Mouse (Mus musculus): Measurements from ENCODE around the gene Bank1. TPM values are rescaled to one million over a fixed set of nuclear protein-coding genes. Genes with fewer than 3 reads are reported as not detected.
A peak's percentile ranks its signal among the peaks of the same experiment; 100 is the strongest.

Bank1 gene
- polyA plus RNA-seq, 1 experiment from 2014 or later: 1.0 TPM

DNA sequence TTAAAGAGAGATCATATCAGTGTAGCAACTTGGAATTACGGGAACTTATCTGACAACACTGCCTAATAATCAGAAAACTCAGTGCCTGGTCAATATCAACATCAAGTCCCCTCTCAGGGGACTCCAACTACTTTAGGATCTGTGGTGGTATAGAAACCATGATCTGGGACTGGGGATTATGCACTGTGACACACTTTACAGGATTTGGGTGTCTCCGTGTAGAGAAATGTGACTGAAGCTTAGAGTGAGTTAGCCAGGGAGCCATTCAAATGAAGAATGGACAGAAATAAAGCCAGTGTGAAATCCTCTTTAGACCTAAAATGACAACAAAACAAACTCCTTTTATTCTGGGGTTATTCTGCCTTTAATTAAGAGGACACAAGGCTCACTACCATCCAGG, 167.8 kb downstream of the Bank1 start:
- no peaks in the 10 kb centered on the region for H3K36me3 ChIP-seq
- H3K4me2 ChIP-seq (replicated peaks): no peak overlapping the region
- H3K9ac ChIP-seq: no peak overlapping the region
- H3K4me3 ChIP-seq: no peak overlapping the region
- ATAC-seq (ENCODE audit: low FRiP score, low read depth): no peak
- 77% methylated on average over 2 of the region's 2 CpGs for WGBS
- no peaks in the 10 kb centered on the region for H3K9me3 ChIP-seq
- no peak overlapping the region for H3K27ac ChIP-seq
- no peaks in the 10 kb centered on the region for H3K27me3 ChIP-seq (replicated peaks)
- H3K4me1 ChIP-seq: no peaks in the 10 kb centered on the region

DNA sequence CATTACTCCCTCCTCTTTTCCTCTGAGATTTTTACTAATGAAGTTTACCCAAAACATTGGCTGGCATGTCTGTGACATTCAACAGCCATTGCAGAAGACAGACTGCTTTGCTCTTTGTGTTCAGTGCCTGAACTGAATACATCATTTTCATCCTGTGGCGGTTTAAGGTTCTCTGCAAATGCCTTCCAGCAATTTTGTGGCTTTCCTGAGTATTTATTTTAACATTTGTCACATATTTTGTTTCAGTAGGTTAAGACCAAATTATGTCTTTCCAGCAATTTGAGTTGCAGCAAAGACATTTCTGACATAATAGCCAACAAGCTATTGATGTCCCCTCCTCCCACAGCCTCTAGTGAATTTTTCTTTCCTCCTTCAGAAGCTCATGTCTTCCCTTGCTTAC, 170.3 kb downstream of the Bank1 start:
- H3K9me3 ChIP-seq: no peaks in the 10 kb centered on the region
- H3K27ac ChIP-seq: no peak overlapping the region
- no peak for ATAC-seq (ENCODE audit: low FRiP score, low read depth)
- no peak overlapping the region for H3K4me3 ChIP-seq
- no peaks in the 10 kb centered on the region for H3K27me3 ChIP-seq (replicated peaks)
- H3K9ac ChIP-seq: no peak overlapping the region
- WGBS: 72% methylated on average over 1 of the region's 1 CpGs
- no peaks in the 10 kb centered on the region for H3K36me3 ChIP-seq
- no peak overlapping the region for H3K4me2 ChIP-seq (replicated peaks)
- H3K4me1 ChIP-seq: no peaks in the 10 kb centered on the region

GRCm38 (mm10) chr3:136150886-136151285, 175.0 kb downstream of the Bank1 start:
- no peaks in the 10 kb centered on the region for H3K4me1 ChIP-seq
- H3K9me3 ChIP-seq: no peaks in the 10 kb centered on the region
- no peak for ATAC-seq (ENCODE audit: low FRiP score, low read depth)
- no peaks in the 10 kb centered on the region for H3K36me3 ChIP-seq
- WGBS: 88% methylated on average over 3 of the region's 3 CpGs
- no peak overlapping the region for H3K4me3 ChIP-seq
- H3K9ac ChIP-seq: no peak overlapping the region
- no peak overlapping the region for H3K4me2 ChIP-seq (replicated peaks)
- H3K27ac ChIP-seq: no peak overlapping the region
- no peaks in the 10 kb centered on the region for H3K27me3 ChIP-seq (replicated peaks)

DNA sequence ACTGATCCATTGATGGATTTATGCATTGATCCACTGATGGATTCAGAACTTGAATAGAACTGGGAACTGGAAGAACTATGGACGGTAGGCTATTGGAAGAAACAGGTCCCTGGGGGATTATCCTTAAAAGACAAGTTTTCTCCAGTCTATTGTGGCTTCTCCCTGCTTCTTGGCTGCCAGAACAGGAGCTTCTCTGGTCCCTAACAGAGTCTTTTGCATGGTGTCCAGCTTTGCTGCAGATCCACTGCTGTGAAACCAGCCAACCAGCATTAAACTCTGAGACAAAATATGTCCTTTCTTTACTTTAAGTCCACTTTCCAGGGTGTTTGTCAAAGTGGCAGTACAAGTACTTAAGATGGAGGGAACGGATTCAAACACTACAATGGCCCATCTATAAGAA, 178.7 kb downstream of the Bank1 start:
- Histone ChIP-seq H3K9me3 (no peaks in the 10 kb centered on the region), H3K4me3 (no peak overlapping the region), H3K4me2 (replicated peaks) (no peak overlapping the region), H3K9ac (no peak overlapping the region), H3K36me3 (no peaks in the 10 kb centered on the region), H3K27me3 (replicated peaks) (no peaks in the 10 kb centered on the region), H3K27ac (no peak overlapping the region), H3K4me1 (no peaks in the 10 kb centered on the region)
- ATAC-seq (ENCODE audit: low FRiP score, low read depth): no peak
- 86% methylated on average over 2 of the region's 2 CpGs for WGBS

GRCm38 (mm10) chr3:136132013-136132412, 193.9 kb downstream of the Bank1 start:
- Histone ChIP-seq H3K36me3 (no peaks in the 10 kb centered on the region), H3K27me3 (replicated peaks) (no peaks in the 10 kb centered on the region), H3K27ac (no peak overlapping the region), H3K9me3 (no peaks in the 10 kb centered on the region), H3K4me2 (replicated peaks) (no peak overlapping the region), H3K9ac (no peak overlapping the region), H3K4me1 (no peaks in the 10 kb centered on the region), H3K4me3 (no peak overlapping the region)
- WGBS: 61% methylated on average over 3 of the region's 3 CpGs
- ATAC-seq (ENCODE audit: low FRiP score, low read depth): no peak

GRCm38 (mm10) chr3:136115478-136116215, 210.2 kb downstream of the Bank1 start:
- Histone ChIP-seq H3K4me3 (no peak overlapping the region), H3K27me3 (replicated peaks) (no peaks in the 10 kb centered on the region), H3K9ac (no peak overlapping the region), H3K4me2 (replicated peaks) (no peak overlapping the region), H3K36me3 (no peaks in the 10 kb centered on the region), H3K27ac (no peak overlapping the region), H3K9me3 (0 out of 2 replicates have a peak, but pooled peaks cover 4% of the 10 kb centered on the region), H3K4me1 (no peaks in the 10 kb centered on the region)
- peak; percentile 61; the same call in 1 of the 2 replicates for ATAC-seq (ENCODE audit: low FRiP score, low read depth)
- WGBS: 34% methylated on average over 5 of the region's 5 CpGs

- Histone ChIP-seq H3K4me1 (no peaks in the 10 kb centered on the region), H3K36me3 (no peaks in the 10 kb centered on the region), H3K4me2 (replicated peaks) (no peak overlapping the region), H3K9ac (no peak overlapping the region), H3K9me3 (no peaks in the 10 kb centered on the region), H3K4me3 (no peak overlapping the region), H3K27ac (no peak overlapping the region), H3K27me3 (replicated peaks) (no peaks in the 10 kb centered on the region)
- WGBS: 95% methylated on average over 6 of the region's 6 CpGs
- no peak for ATAC-seq (ENCODE audit: low FRiP score, low read depth)
These were observed 216.3 kb downstream of the Bank1 start for GRCm38 (mm10) chr3:136109411-136110139.

GRCm38 (mm10) chr3:136106452-136106851, 219.4 kb downstream of the Bank1 start:
- Histone ChIP-seq H3K4me1 (no peaks in the 10 kb centered on the region), H3K36me3 (no peaks in the 10 kb centered on the region), H3K9ac (no peak overlapping the region), H3K4me2 (replicated peaks) (no peak overlapping the region), H3K27ac (no peak overlapping the region), H3K4me3 (no peak overlapping the region), H3K27me3 (replicated peaks) (no peaks in the 10 kb centered on the region), H3K9me3 (no peaks in the 10 kb centered on the region)
- 58% methylated on average over 1 of the region's 1 CpGs for WGBS
- no peak for ATAC-seq (ENCODE audit: low FRiP score, low read depth)

- no peak overlapping the region for H3K4me3 ChIP-seq
- no peak for ATAC-seq (ENCODE audit: low FRiP score, low read depth)
- H3K4me2 ChIP-seq (replicated peaks): no peak overlapping the region
- WGBS: 90% methylated on average over 2 of the region's 2 CpGs
- no peak overlapping the region for H3K27ac ChIP-seq
- H3K9me3 ChIP-seq: no peaks in the 10 kb centered on the region
- H3K9ac ChIP-seq: no peak overlapping the region
- no peaks in the 10 kb centered on the region for H3K36me3 ChIP-seq
- H3K4me1 ChIP-seq: no peaks in the 10 kb centered on the region
- H3K27me3 ChIP-seq (replicated peaks): no peaks in the 10 kb centered on the region
These were observed 222.5 kb downstream of the Bank1 start for GRCm38 (mm10) chr3:136103339-136103738.

- no peak overlapping the region for H3K4me3 ChIP-seq
- no peaks in the 10 kb centered on the region for H3K4me1 ChIP-seq
- no peak for ATAC-seq (ENCODE audit: low FRiP score, low read depth)
- 89% methylated on average over 5 of the region's 5 CpGs for WGBS
- no peaks in the 10 kb centered on the region for H3K27me3 ChIP-seq (replicated peaks)
- H3K9me3 ChIP-seq: no peaks in the 10 kb centered on the region
- no peaks in the 10 kb centered on the region for H3K36me3 ChIP-seq
- H3K4me2 ChIP-seq (replicated peaks): no peak overlapping the region
- H3K27ac ChIP-seq: no peak overlapping the region
- H3K9ac ChIP-seq: no peak overlapping the region
These were observed 224.8 kb downstream of the Bank1 start for GRCm38 (mm10) chr3:136100973-136101500.

GRCm38 (mm10) chr3:136100292-136100691, 225.6 kb downstream of the Bank1 start:
- no peaks in the 10 kb centered on the region for H3K36me3 ChIP-seq
- no peak overlapping the region for H3K27ac ChIP-seq
- 88% methylated on average over 8 of the region's 8 CpGs for WGBS
- H3K9ac ChIP-seq: no peak overlapping the region
- no peaks in the 10 kb centered on the region for H3K27me3 ChIP-seq (replicated peaks)
- no peak overlapping the region for H3K4me2 ChIP-seq (replicated peaks)
- ATAC-seq (ENCODE audit: low FRiP score, low read depth): no peak
- no peaks in the 10 kb centered on the region for H3K4me1 ChIP-seq
- no peaks in the 10 kb centered on the region for H3K9me3 ChIP-seq
- H3K4me3 ChIP-seq: no peak overlapping the region

GRCm38 (mm10) chr3:136086948-136087660, 238.8 kb downstream of the Bank1 start:
- Histone ChIP-seq H3K9me3 (no peaks in the 10 kb centered on the region), H3K4me2 (replicated peaks) (no peak overlapping the region), H3K36me3 (no peaks in the 10 kb centered on the region), H3K4me1 (no peaks in the 10 kb centered on the region), H3K4me3 (no peak overlapping the region), H3K9ac (no peak overlapping the region), H3K27me3 (replicated peaks) (no peaks in the 10 kb centered on the region), H3K27ac (no peak overlapping the region)
- ATAC-seq (ENCODE audit: low FRiP score, low read depth): no peak
- WGBS: 87% methylated on average over 7 of the region's 7 CpGs
